Mouse (Mus musculus) hindbrain, embryonic 15.5 days (tissue): ENCODE results near the gene Josd2. TPM values are rescaled to one million over a fixed set of nuclear protein-coding genes. Genes with fewer than 3 reads are reported as not detected.

Experiments used
- ATAC-seq: fragments of 200-750 bp; cut with Nextera tagmentation; 2 replicates; pipeline ENCODE4 v1.8.0; 2017; ENCODE audit warnings: low read depth, moderate number of reproducible peaks, moderate TSS enrichment; ENCODE audit not compliant: low FRiP score
- H3K27ac ChIP-seq: fragments of 300-500 bp; sonication (generic); replicated peaks from 2 replicates; pipeline ENCODE4 v1.5.1; 2015; ENCODE audit warnings: mild to moderate bottlenecking, inconsistent platforms
- H3K27me3 ChIP-seq: fragments of 300-500 bp; sonication (generic); 2 replicates; pipeline ENCODE4 v1.6.1; 2015; ENCODE audit warnings: control low read depth, inconsistent platforms
- H3K36me3 ChIP-seq: fragments of 300-500 bp; sonication (generic); 2 replicates; pipeline ENCODE4 v1.6.1; 2015; ENCODE audit warnings: control low read depth, inconsistent platforms
- H3K4me1 ChIP-seq: fragments of 300-500 bp; sonication (generic); replicated peaks from 2 replicates; pipeline ENCODE4 v1.6.1; 2015; ENCODE audit warnings: control low read depth, inconsistent platforms
- H3K4me2 ChIP-seq: fragments of 300-500 bp; sonication (generic); 2 replicates; pipeline ENCODE4 v1.6.1; 2015; ENCODE audit warnings: moderate library complexity, mild to moderate bottlenecking, inconsistent platforms
- H3K4me3 ChIP-seq: fragments of 300-500 bp; sonication (generic); 2 replicates; pipeline ENCODE4 v1.5.1; 2015; ENCODE audit warnings: mild to moderate bottlenecking, inconsistent platforms
- H3K9ac ChIP-seq: fragments of 300-500 bp; sonication (generic); 2 replicates; pipeline ENCODE4 v1.6.1; 2015; ENCODE audit warnings: inconsistent platforms
- H3K9me3 ChIP-seq: fragments of 300-500 bp; sonication (generic); 2 replicates; pipeline ENCODE4 v1.6.1; 2016; ENCODE audit warnings: control low read depth, inconsistent platforms
- WGBS: fragments of 180-500 bp; shearing (Covaris S2); methylation state at CpG from one replicate; pipeline ENCODE4 v1.1.7; 2015; 5-methylcytosine and 5-hydroxymethylcytosine counted together
- microRNA-seq: library from miRNA; unstranded; fragments of <30 nt; microRNA quantifications from one replicate; pipeline ENCODE4, GENCODE M21; 2016
- polyA plus RNA-seq: library from polyadenylated mRNA; unstranded; fragments of >200 nt; fragmentation: Nextera tagmentation; extraction: Ambion mirVana; gene quantifications from 2 replicates; pipeline ENCODE4 v1.2.1, GENCODE M21; 2015

Gene Josd2
- polyA plus RNA-seq, 1 experiment from 2014 or later, result 44.0 TPM

GRCm38 (mm10) chr7:44496771-44497109, 29.0 kb downstream of the Josd2 start:
- under 1% methylated on average over 24 of the region's 26 CpGs for WGBS
- H3K4me2 ChIP-seq, result peak overlapping the region; percentile 88
- ATAC-seq, result no peak
- peak overlapping the region; percentile 86 for H3K4me3 ChIP-seq
- no peaks in the 10 kb centered on the region for H3K27me3 ChIP-seq
- peaks cover 25% of the 10 kb centered on the region for H3K4me1 ChIP-seq
- peaks cover 15% of the 10 kb centered on the region for H3K36me3 ChIP-seq
- peak overlapping the region; percentile 98 for H3K27ac ChIP-seq
- H3K9me3 ChIP-seq, result no peaks in the 10 kb centered on the region
- peak overlapping the region; percentile 95 for H3K9ac ChIP-seq

GRCm38 (mm10) chr7:44497361-44498055, 29.7 kb downstream of the Josd2 start:
- peak overlapping the region; percentile 88 for H3K4me2 ChIP-seq
- peak overlapping the region; percentile 86 for H3K4me3 ChIP-seq
- H3K36me3 ChIP-seq, result peaks cover 11% of the 10 kb centered on the region
- peak overlapping the region; percentile 98; the same call in 1 of the 2 replicates for H3K27ac ChIP-seq
- H3K27me3 ChIP-seq, result no peaks in the 10 kb centered on the region
- ATAC-seq, result no peak
- peaks cover 25% of the 10 kb centered on the region for H3K4me1 ChIP-seq
- no peaks in the 10 kb centered on the region for H3K9me3 ChIP-seq
- 84% methylated on average over 10 of the region's 10 CpGs for WGBS
- peak overlapping the region; percentile 95 for H3K9ac ChIP-seq

GRCm38 (mm10) chr7:44498922-44499321, 31.1 kb downstream of the Josd2 start:
- H3K4me3 ChIP-seq, result no peak overlapping the region
- no peaks in the 10 kb centered on the region for H3K9me3 ChIP-seq
- peaks cover 25% of the 10 kb centered on the region for H3K4me1 ChIP-seq
- no peaks in the 10 kb centered on the region for H3K27me3 ChIP-seq
- H3K27ac ChIP-seq, result no peak overlapping the region
- no peaks in the 10 kb centered on the region for H3K36me3 ChIP-seq
- H3K9ac ChIP-seq, result no peak overlapping the region
- no peak for ATAC-seq
- H3K4me2 ChIP-seq, result no peak overlapping the region
- WGBS, result 76% methylated on average over 1 of the region's 1 CpGs

- no peak overlapping the region for H3K4me3 ChIP-seq
- H3K9me3 ChIP-seq, result no peaks in the 10 kb centered on the region
- H3K27ac ChIP-seq, result no peak overlapping the region
- H3K36me3 ChIP-seq, result no peaks in the 10 kb centered on the region
- peaks cover 18% of the 10 kb centered on the region for H3K4me1 ChIP-seq
- no peak for ATAC-seq
- H3K27me3 ChIP-seq, result no peaks in the 10 kb centered on the region
- WGBS, result 59% methylated on average over 20 of the region's 20 CpGs
- no peak overlapping the region for H3K9ac ChIP-seq
- no peak overlapping the region for H3K4me2 ChIP-seq
These were observed 32.3 kb downstream of the Josd2 start for GRCm38 (mm10) chr7:44500046-44500445.

GRCm38 (mm10) chr7:44501563-44502115, 33.9 kb downstream of the Josd2 start:
- Histone ChIP-seq H3K9ac (no peak overlapping the region), H3K27ac (no peak overlapping the region), H3K4me1 (peaks cover 11% of the 10 kb centered on the region), H3K27me3 (no peaks in the 10 kb centered on the region), H3K36me3 (no peaks in the 10 kb centered on the region), H3K9me3 (no peaks in the 10 kb centered on the region), H3K4me2 (no peak overlapping the region), H3K4me3 (no peak overlapping the region)
- 37% methylated on average over 5 of the region's 5 CpGs for WGBS
- ATAC-seq, result no peak

GRCm38 (mm10) chr7:44507491-44507890, 39.7 kb downstream of the Josd2 start:
- Histone ChIP-seq H3K4me2 (no peak overlapping the region), H3K9ac (no peak overlapping the region), H3K36me3 (no peaks in the 10 kb centered on the region), H3K27ac (no peak overlapping the region), H3K9me3 (no peaks in the 10 kb centered on the region), H3K4me1 (no peaks in the 10 kb centered on the region), H3K4me3 (no peak overlapping the region), H3K27me3 (0 out of 2 replicates have a peak, but pooled peaks cover 3% of the 10 kb centered on the region)
- no peak for ATAC-seq

GRCm38 (mm10) chr7:44519240-44519913, 51.6 kb downstream of the Josd2 start:
- no peak overlapping the region for H3K4me2 ChIP-seq
- WGBS, result 77% methylated on average over 9 of the region's 9 CpGs
- no peaks in the 10 kb centered on the region for H3K36me3 ChIP-seq
- ATAC-seq, result no peak
- no peak overlapping the region for H3K9ac ChIP-seq
- no peak overlapping the region for H3K27ac ChIP-seq
- no peak overlapping the region for H3K4me3 ChIP-seq
- H3K4me1 ChIP-seq, result 0 out of 2 replicates have a peak, but pooled peaks cover 3% of the 10 kb centered on the region
- no peaks in the 10 kb centered on the region for H3K9me3 ChIP-seq
- peaks cover 37% of the 10 kb centered on the region for H3K27me3 ChIP-seq

- H3K4me1 ChIP-seq, result 0 out of 2 replicates have a peak, but pooled peaks cover 3% of the 10 kb centered on the region
- H3K36me3 ChIP-seq, result no peaks in the 10 kb centered on the region
- H3K9me3 ChIP-seq, result no peaks in the 10 kb centered on the region
- no peak overlapping the region for H3K9ac ChIP-seq
- WGBS, result 70% methylated on average over 3 of the region's 3 CpGs
- no peak overlapping the region for H3K4me2 ChIP-seq
- no peak overlapping the region for H3K27ac ChIP-seq
- no peak overlapping the region for H3K4me3 ChIP-seq
- no peak for ATAC-seq
- peaks cover 43% of the 10 kb centered on the region for H3K27me3 ChIP-seq
These were observed 53.2 kb downstream of the Josd2 start for GRCm38 (mm10) chr7:44520990-44521389.

Small RNA genes within 50 kb of the gene (microRNA-seq; reads per million reads assigned to microRNA genes)
- gene Mir7052, result not detected

Other genes starting within 250 kb of the Josd2 start
- gene Klk1, start 242.6 kb upstream of the Josd2 start, polyA plus RNA-seq, result not detected in 2 replicates
- 0.17 TPM in 1 of 2 replicates, not detected in the other for gene Gm36864, start 231.8 kb upstream of the Josd2 start, polyA plus RNA-seq
- gene 1700028J19Rik, start 221.3 kb upstream of the Josd2 start, polyA plus RNA-seq, result 1.1 and 1.2 TPM in 2 replicates
- 193 and 221 TPM in 2 replicates for gene 2410002F23Rik, start 221.3 kb upstream of the Josd2 start, polyA plus RNA-seq
- not detected in 2 replicates for gene Acp4, start 210.6 kb upstream of the Josd2 start, polyA plus RNA-seq
- 1.2 TPM in 1 of 2 replicates, not detected in the other for gene Gm15517, start 206.5 kb upstream of the Josd2 start, polyA plus RNA-seq
- gene Clec11a, start 161.1 kb upstream of the Josd2 start, polyA plus RNA-seq, result 3.0 and 3.4 TPM in 2 replicates
- gene Shank1, start 157.7 kb upstream of the Josd2 start, polyA plus RNA-seq, result 38.7 and 42.3 TPM in 2 replicates
- gene Syt3, start 83.9 kb upstream of the Josd2 start, polyA plus RNA-seq, result 58.9 and 68.8 TPM in 2 replicates
- 2.8 and 2.9 TPM in 2 replicates for gene 1700008O03Rik, start 82.2 kb upstream of the Josd2 start, polyA plus RNA-seq
- 16.7 and 16.9 TPM in 2 replicates for gene Lrrc4b, start 39.0 kb upstream of the Josd2 start, polyA plus RNA-seq
- gene Aspdh, start 2.6 kb upstream of the Josd2 start, polyA plus RNA-seq, result 3.7 and 5.0 TPM in 2 replicates
- 148 and 165 TPM in 2 replicates for gene Emc10, start 28.5 kb downstream of the Josd2 start, polyA plus RNA-seq
- gene Fam71e1, start 28.6 kb downstream of the Josd2 start, polyA plus RNA-seq, result 21.3 and 23.6 TPM in 2 replicates
- gene Mybpc2, start 56.7 kb downstream of the Josd2 start, polyA plus RNA-seq, result 0.10 and 0.18 TPM in 2 replicates
- gene Spib, start 64.1 kb downstream of the Josd2 start, polyA plus RNA-seq, result not detected in 2 replicates
- gene Pold1, start 80.9 kb downstream of the Josd2 start, polyA plus RNA-seq, result 27.5 and 29.4 TPM in 2 replicates
- 60.3 and 70.4 TPM in 2 replicates for gene Nr1h2, start 86.0 kb downstream of the Josd2 start, polyA plus RNA-seq
- 2.1 and 2.2 TPM in 2 replicates for gene Napsa, start 104.4 kb downstream of the Josd2 start, polyA plus RNA-seq
- gene Kcnc3, start 122.7 kb downstream of the Josd2 start, polyA plus RNA-seq, result 6.7 and 6.8 TPM in 2 replicates
- gene Myh14, start 202.9 kb downstream of the Josd2 start, polyA plus RNA-seq, result 3.3 and 4.4 TPM in 2 replicates
- gene Izumo2, start 240.8 kb downstream of the Josd2 start, polyA plus RNA-seq, result not detected in 2 replicates